Mouse (Mus musculus) liver, embryonic 13.5 days (tissue): ENCODE data around the gene Pgk2. TPM values are rescaled to one million over a fixed set of nuclear protein-coding genes. Genes with fewer than 3 reads are reported as not detected.
"Not testable (repeated sequence)": the region's sequence is repeated elsewhere in the genome, so short reads cannot be mapped to it uniquely, and the experiment has no call there.

ENCODE experiments used
- ATAC-seq: fragments of 200-750 bp; cut with Nextera tagmentation; 2 replicates; pipeline ENCODE4 v1.8.0; 2017; ENCODE audit warnings: low read depth, mild to moderate bottlenecking, moderate number of reproducible peaks, moderate library complexity
- DNase-seq: peaks from one replicate; pipeline ENCODE4 v3.0.0; 2022
- H3K27ac ChIP-seq: fragments of 300-500 bp; sonication (generic); 2 replicates; pipeline ENCODE4 v1.5.1; 2015; ENCODE audit warnings: moderate library complexity, mild to moderate bottlenecking, inconsistent platforms
- H3K27me3 ChIP-seq: fragments of 300-500 bp; sonication (generic); 2 replicates; pipeline ENCODE4 v1.6.1; 2015; ENCODE audit warnings: mild to moderate bottlenecking, inconsistent platforms
- H3K36me3 ChIP-seq: fragments of 300-500 bp; sonication (generic); 2 replicates; pipeline ENCODE4 v1.6.1; 2015; ENCODE audit warnings: mild to moderate bottlenecking, inconsistent platforms
- H3K4me1 ChIP-seq: fragments of 300-500 bp; sonication (generic); replicated peaks from 2 replicates; pipeline ENCODE4 v1.6.1; 2015; ENCODE audit warnings: inconsistent platforms
- H3K4me2 ChIP-seq: fragments of 300-500 bp; sonication (generic); 2 replicates; pipeline ENCODE4 v1.6.1; 2015; ENCODE audit warnings: inconsistent platforms, mild to moderate bottlenecking, moderate library complexity
- H3K4me3 ChIP-seq: fragments of 300-500 bp; sonication (generic); replicated peaks from 2 replicates; pipeline ENCODE4 v1.5.1; 2015; ENCODE audit warnings: mild to moderate bottlenecking, inconsistent platforms
- H3K9ac ChIP-seq: fragments of 300-500 bp; sonication (generic); 2 replicates; pipeline ENCODE4 v1.6.1; 2015; ENCODE audit warnings: mild to moderate bottlenecking, inconsistent platforms
- H3K9me3 ChIP-seq: fragments of 300-500 bp; sonication (generic); replicated peaks from 2 replicates; pipeline ENCODE4 v1.6.1; 2016; ENCODE audit warnings: inconsistent platforms
- WGBS: fragments of 180-500 bp; shearing (Covaris S2); methylation state at CpG from one replicate; pipeline ENCODE4 v1.1.7; 2015; ENCODE audit not compliant: insufficient replicate concordance; 5-methylcytosine and 5-hydroxymethylcytosine counted together
- polyA plus RNA-seq: library from polyadenylated mRNA; unstranded; fragments of >200 nt; fragmentation: Nextera tagmentation; extraction: Ambion mirVana; gene quantifications from 2 replicates; pipeline ENCODE4 v1.2.1, GENCODE M21; 2015

The Pgk2 gene
- polyA plus RNA-seq, result not detected in 2 replicates

GRCm38 (mm10) chr17:40208540-40208939, at the start of gene Pgk2:
Gene Pgk2, minus strand, starts transcription at chr17:40208640.
- ATAC-seq (no peak), DNase-seq (no peak)
- no peak within 1 kb of the TSS for H3K9ac ChIP-seq
- no peaks in the 10 kb centered on the region for H3K4me1 ChIP-seq
- no peaks in the 10 kb centered on the region for H3K36me3 ChIP-seq
- no peak within 1 kb of the TSS for H3K4me2 ChIP-seq
- H3K27ac ChIP-seq, result no peak within 1 kb of the TSS
- 59% methylated on average over 4 of the region's 4 CpGs for WGBS
- no peaks in the 10 kb centered on the region for H3K27me3 ChIP-seq
- H3K9me3 ChIP-seq, result no peaks in the 10 kb centered on the region
- H3K4me3 ChIP-seq, result no peak within 1 kb of the TSS

- Histone ChIP-seq H3K27ac (no peak overlapping the region), H3K9ac (no peak overlapping the region), H3K4me3 (no peak overlapping the region), H3K36me3 (no peaks in the 10 kb centered on the region), H3K4me1 (no peaks in the 10 kb centered on the region), H3K9me3 (no peaks in the 10 kb centered on the region), H3K4me2 (no peak overlapping the region), H3K27me3 (no peaks in the 10 kb centered on the region)
- no peak for DNase-seq
- ATAC-seq, result no peak
- whole genome bisulfite sequencing, result 16% methylated on average over 1 of the region's 1 CpGs
These were observed 44.0 kb upstream of the Pgk2 start for GRCm38 (mm10) chr17:40252487-40252886.

GRCm38 (mm10) chr17:40242135-40242534, 33.7 kb upstream of the Pgk2 start, which contains the start of gene Crisp3:
Gene Crisp3, minus strand, starts transcription at chr17:40242288.
- H3K4me3 ChIP-seq, result no peak within 1 kb of the TSS
- no peak within 1 kb of the TSS for H3K4me2 ChIP-seq
- ATAC-seq (no peak), DNase-seq (no peak)
- H3K27ac ChIP-seq, result no peak within 1 kb of the TSS
- H3K9ac ChIP-seq, result no peak within 1 kb of the TSS
- H3K27me3 ChIP-seq, result no peaks in the 10 kb centered on the region
- no peaks in the 10 kb centered on the region for H3K4me1 ChIP-seq
- H3K9me3 ChIP-seq, result no peaks in the 10 kb centered on the region
- no peaks in the 10 kb centered on the region for H3K36me3 ChIP-seq

GRCm38 (mm10) chr17:40201803-40202202, 6.6 kb downstream of the Pgk2 start:
- H3K4me3 ChIP-seq, H3K9ac ChIP-seq, H3K27ac ChIP-seq, DNase-seq, H3K9me3 ChIP-seq, H3K4me2 ChIP-seq, ATAC-seq, H3K4me1 ChIP-seq, H3K36me3 ChIP-seq, H3K27me3 ChIP-seq: not testable (repeated sequence)

- not testable (repeated sequence) for H3K4me1 ChIP-seq, H3K4me3 ChIP-seq, DNase-seq, H3K36me3 ChIP-seq, H3K9ac ChIP-seq, H3K9me3 ChIP-seq, ATAC-seq, H3K27ac ChIP-seq, H3K4me2 ChIP-seq, H3K27me3 ChIP-seq
- WGBS, result 60% methylated on average over 4 of the region's 4 CpGs
These were observed 18.2 kb downstream of the Pgk2 start for GRCm38 (mm10) chr17:40190192-40190591.

- not testable (repeated sequence) for H3K4me3 ChIP-seq, H3K4me2 ChIP-seq, H3K9me3 ChIP-seq, H3K36me3 ChIP-seq, H3K4me1 ChIP-seq, H3K27ac ChIP-seq, DNase-seq, H3K9ac ChIP-seq, H3K27me3 ChIP-seq, ATAC-seq
- WGBS, result 34% methylated on average over 8 of the region's 8 CpGs
These were observed 50.6 kb downstream of the Pgk2 start for GRCm38 (mm10) chr17:40157729-40158359.

Other genes starting within 250 kb of the Pgk2 start
- not detected in 2 replicates for gene AC192777.2, start 113.2 kb downstream of the Pgk2 start, polyA plus RNA-seq
- gene Crisp3, start 33.6 kb upstream of the Pgk2 start, polyA plus RNA-seq, result not detected in 2 replicates
- not detected in 2 replicates for gene Crisp1, start 110.6 kb upstream of the Pgk2 start, polyA plus RNA-seq